In the genomic region with DNA sequence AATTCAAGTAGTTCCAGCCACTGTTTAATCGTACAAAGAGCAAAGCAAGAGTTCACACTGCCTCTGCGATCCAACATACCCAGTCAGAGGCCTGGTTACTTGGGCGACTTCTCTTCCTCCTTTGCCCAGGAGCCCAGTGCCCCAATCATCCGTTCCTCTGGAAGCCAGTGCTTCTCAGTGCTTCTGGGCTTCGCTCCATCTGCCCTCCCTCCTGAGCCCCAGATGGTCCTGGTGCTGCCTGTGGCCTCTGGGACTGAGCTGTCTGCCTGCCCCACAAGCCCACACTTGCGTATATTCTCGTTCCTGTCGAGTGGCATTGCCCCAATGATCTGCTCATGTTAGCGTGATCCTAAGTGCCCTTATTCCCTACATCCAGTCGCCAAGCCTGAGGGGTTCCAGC, we compare ENCODE assay signal across 29 mouse cellular contexts. TPM values are rescaled to one million over a fixed set of nuclear protein-coding genes. Genes with fewer than 3 reads are reported as not detected.
DNase-seq lines count a peak whose midpoint lies in the region; ATAC-seq lines count a peak whose summit lies in the region.
"Had no signal": no experiment of that assay in that cellular context is flagged by ENCODE, and none has a peak within 500 bp of the region (broad histone marks: within the 10 kb centered on the region; RNA-seq: fewer than 3 reads in every experiment).

No protein-coding gene starts in this region.

- no peak overlapping the region for H3K4me3 ChIP-seq in heart, embryonic 12.5 days
- no peak overlapping the region for H3K4me3 ChIP-seq in stomach, embryonic 16.5 days (replicated peaks; ENCODE audit: low read length)
- H3K4me3 ChIP-seq: erythroblast, embryonic 14.5 days; forebrain, embryonic 13.5 days; heart, embryonic 10.5 days; hindbrain, embryonic 12.5 days; kidney, embryonic 15.5 days; limb, embryonic 13.5 days; midbrain, embryonic 13.5 days; neural tube, embryonic 13.5 days had no signal

- peaks cover 10% of the 10 kb centered on the region; the same call in 1 of the 2 replicates for H3K27me3 ChIP-seq in heart, embryonic 12.5 days (replicated peaks)
- no peaks in the 10 kb centered on the region for H3K27me3 ChIP-seq in stomach, embryonic 16.5 days (ENCODE audit: control insufficient read depth, insufficient read depth, low read length)
- H3K27me3 ChIP-seq: forebrain, embryonic 13.5 days; hindbrain, embryonic 12.5 days; kidney, embryonic 15.5 days; limb, embryonic 13.5 days; midbrain, embryonic 13.5 days; neural tube, embryonic 13.5 days had no signal

- no peak overlapping the region for H3K4me2 ChIP-seq in heart, embryonic 12.5 days
- H3K4me2 ChIP-seq in stomach, embryonic 16.5 days (ENCODE audit: low read depth, low read length) = no peak overlapping the region
- H3K4me2 ChIP-seq: forebrain, embryonic 13.5 days; hindbrain, embryonic 12.5 days; kidney, embryonic 15.5 days; limb, embryonic 13.5 days; liver, embryonic 11.5 days; midbrain, embryonic 13.5 days; neural tube, embryonic 13.5 days had no signal

- no peak overlapping the region for H3K9ac ChIP-seq in heart, embryonic 12.5 days
- no peak overlapping the region for H3K9ac ChIP-seq in stomach, embryonic 16.5 days (ENCODE audit: low read length)
- H3K9ac ChIP-seq: forebrain, embryonic 13.5 days; hindbrain, embryonic 12.5 days; kidney, embryonic 15.5 days; limb, embryonic 13.5 days; liver, postnatal 0 days; midbrain, embryonic 13.5 days; neural tube, embryonic 13.5 days had no signal

- H3K27ac ChIP-seq in heart, embryonic 12.5 days (ENCODE audit: poor library complexity, severe bottlenecking) = no peak overlapping the region
- H3K27ac ChIP-seq in stomach, embryonic 16.5 days (ENCODE audit: low read length) = peak overlapping the region; percentile 38; the same call in 1 of the 2 replicates
- H3K27ac ChIP-seq: forebrain, embryonic 13.5 days; heart, embryonic 10.5 days; hindbrain, embryonic 12.5 days; kidney, embryonic 15.5 days; limb, embryonic 13.5 days; macrophage; midbrain, embryonic 13.5 days; neural tube, embryonic 13.5 days had no signal

- no peaks in the 10 kb centered on the region for H3K36me3 ChIP-seq in heart, embryonic 12.5 days
- no peaks in the 10 kb centered on the region for H3K36me3 ChIP-seq in stomach, embryonic 16.5 days (ENCODE audit: control insufficient read depth, insufficient read depth, low read length)
- H3K36me3 ChIP-seq: heart, embryonic 10.5 days; hindbrain, embryonic 12.5 days; kidney, embryonic 15.5 days; limb, embryonic 13.5 days; midbrain, embryonic 13.5 days; neural tube, embryonic 13.5 days had no signal

- no peaks in the 10 kb centered on the region for H3K4me1 ChIP-seq in heart, embryonic 12.5 days (replicated peaks)
- no peaks in the 10 kb centered on the region for H3K4me1 ChIP-seq in stomach, embryonic 16.5 days (ENCODE audit: control insufficient read depth, insufficient read depth, low read length)
- H3K4me1 ChIP-seq: forebrain, embryonic 13.5 days; heart, embryonic 10.5 days; hindbrain, embryonic 12.5 days; kidney, embryonic 15.5 days; limb, embryonic 13.5 days; midbrain, embryonic 13.5 days; neural tube, embryonic 13.5 days had no signal

- no peak for ATAC-seq in heart, embryonic 12.5 days (ENCODE audit: insufficient number of reproducible peaks, low FRiP score)
- ATAC-seq in stomach, embryonic 16.5 days (ENCODE audit: insufficient read depth, low FRiP score) = no peak
- ATAC-seq: forebrain, embryonic 13.5 days; liver, postnatal 0 days; midbrain, embryonic 13.5 days had no signal

- peak; percentile 52 for DNase-seq in heart, adult 11 months
- DNase-seq in cerebellum, adult 11-12 months = peak; percentile 23
- DNase-seq in cerebellum, postnatal 10 days = peak; percentile 57 to 73
- DNase-seq in lung, postnatal 4 days = no peak
- DNase-seq in ovary, adult 18-20 months (ENCODE audit: low spot score) = no peak
- DNase-seq: adrenal gland, postnatal 14 days; gastrocnemius, postnatal 14 days; heart, postnatal 36 days; kidney, adult 18-20 months; kidney, postnatal 25 days; liver, postnatal 0 days; right cerebral cortex, adult 18-20 months; spleen, adult 18-20 months; thymus, adult 2 months; thymus, postnatal 36 days had no signal

- WGBS in heart, embryonic 12.5 days = 78% methylated on average over 10 of the region's 10 CpGs
- WGBS in stomach, embryonic 16.5 days = 71% methylated on average over 10 of the region's 10 CpGs

- H3K9me3 ChIP-seq in heart, embryonic 12.5 days (replicated peaks) = no peaks in the 10 kb centered on the region
- no peaks in the 10 kb centered on the region for H3K9me3 ChIP-seq in stomach, embryonic 16.5 days (replicated peaks; ENCODE audit: control insufficient read depth, low read length)
- H3K9me3 ChIP-seq: forebrain, embryonic 13.5 days; G1E; heart, embryonic 10.5 days; hindbrain, embryonic 12.5 days; kidney, embryonic 15.5 days; limb, embryonic 13.5 days; midbrain, embryonic 13.5 days; neural tube, embryonic 13.5 days had no signal

RNA-seq across cellular contexts. Expression of a gene that starts 36.5 kb away (rescaled TPM):
- polyA plus RNA-seq in heart, embryonic 12.5 days (2016; fragmentation: Nextera tagmentation; extraction: Ambion mirVana) = 0.05 and 0.32 TPM in 2 replicates
- polyA plus RNA-seq in stomach, embryonic 16.5 days (2015; fragmentation: Nextera tagmentation; extraction: Ambion mirVana) = 0.12 TPM in 1 of 2 replicates, not detected in the other
- polyA plus RNA-seq: embryonic facial prominence, embryonic 14.5 days; neural tube, embryonic 13.5 days had no signal

RNA-seq across cellular contexts. Expression of a gene that starts 42.3 kb away (rescaled TPM):
- polyA plus RNA-seq in heart, embryonic 12.5 days (2016; fragmentation: Nextera tagmentation; extraction: Ambion mirVana) = 92.8 and 96.2 TPM in 2 replicates
- 140 and 152 TPM in 2 replicates for polyA plus RNA-seq in stomach, embryonic 16.5 days (2015; fragmentation: Nextera tagmentation; extraction: Ambion mirVana)

RNA-seq across cellular contexts. Expression of a gene that starts 42.3 kb away (rescaled TPM):
- 35.6 and 38.2 TPM in 2 replicates for polyA plus RNA-seq in heart, embryonic 12.5 days (2016; fragmentation: Nextera tagmentation; extraction: Ambion mirVana)
- 41.1 and 44.2 TPM in 2 replicates for polyA plus RNA-seq in stomach, embryonic 16.5 days (2015; fragmentation: Nextera tagmentation; extraction: Ambion mirVana)

RNA-seq across cellular contexts. Expression of a gene that starts 54.5 kb away (rescaled TPM):
- 25.0 and 26.9 TPM in 2 replicates for polyA plus RNA-seq in heart, embryonic 12.5 days (2016; fragmentation: Nextera tagmentation; extraction: Ambion mirVana)
- 16.6 and 17.2 TPM in 2 replicates for polyA plus RNA-seq in stomach, embryonic 16.5 days (2015; fragmentation: Nextera tagmentation; extraction: Ambion mirVana)

Comparison
In these comparisons a context has a peak if more than half of its experiments do, and no peak if none do; other contexts are left out.
1. DNase-seq: peak in heart, adult 11 months (single experiment), cerebellum, adult 11-12 months (single experiment) and cerebellum, postnatal 10 days (2 of 2); none in lung, postnatal 4 days (0 of 2) and ovary, adult 18-20 months (single experiment).